Mouse (Mus musculus) embryonic facial prominence, embryonic 15.5 days (tissue): ENCODE data around the gene Klhl26. TPM values are rescaled to one million over a fixed set of nuclear protein-coding genes. Genes with fewer than 3 reads are reported as not detected.

Experiments used
- ATAC-seq: fragments of 200-750 bp; cut with Nextera tagmentation; 2 replicates; pipeline ENCODE4 v1.8.0; 2017; ENCODE audit warnings: low read depth, moderate TSS enrichment; ENCODE audit not compliant: insufficient number of reproducible peaks, low FRiP score, low TSS enrichment
- H3K27ac ChIP-seq: fragments of 300-500 bp; sonication (generic); replicated peaks from 2 replicates; pipeline ENCODE4 v1.5.1; 2015; ENCODE audit warnings: mild to moderate bottlenecking, inconsistent platforms
- H3K27me3 ChIP-seq: fragments of 300-500 bp; sonication (generic); 2 replicates; pipeline ENCODE4 v1.6.1; 2015; ENCODE audit warnings: inconsistent platforms
- H3K36me3 ChIP-seq: fragments of 300-500 bp; sonication (generic); 2 replicates; pipeline ENCODE4 v1.6.1; 2015; ENCODE audit warnings: mild to moderate bottlenecking, inconsistent platforms
- H3K4me1 ChIP-seq: fragments of 300-500 bp; sonication (generic); 2 replicates; pipeline ENCODE4 v1.6.1; 2015; ENCODE audit warnings: inconsistent platforms
- H3K4me2 ChIP-seq: fragments of 300-500 bp; sonication (generic); replicated peaks from 2 replicates; pipeline ENCODE4 v1.6.1; 2015; ENCODE audit warnings: mild to moderate bottlenecking, inconsistent platforms
- H3K4me3 ChIP-seq: fragments of 300-500 bp; sonication (generic); replicated peaks from 2 replicates; pipeline ENCODE4 v1.5.1; 2015; ENCODE audit warnings: mild to moderate bottlenecking, inconsistent platforms
- H3K9ac ChIP-seq: fragments of 300-500 bp; sonication (generic); 2 replicates; pipeline ENCODE4 v1.6.1; 2015; ENCODE audit warnings: inconsistent platforms
- H3K9me3 ChIP-seq: fragments of 300-500 bp; sonication (generic); replicated peaks from 2 replicates; pipeline ENCODE4 v1.6.1; 2016; ENCODE audit warnings: inconsistent platforms
- WGBS: fragments of 180-500 bp; shearing (Covaris S2); methylation state at CpG from one replicate; pipeline ENCODE4 v1.1.7; 2015; 5-methylcytosine and 5-hydroxymethylcytosine counted together
- polyA plus RNA-seq: library from polyadenylated mRNA; unstranded; fragments of >200 nt; fragmentation: Nextera tagmentation; extraction: Ambion mirVana; gene quantifications from 2 replicates; pipeline ENCODE4 v1.2.1, GENCODE M21; 2015

Klhl26 gene
- polyA plus RNA-seq, 1 experiment from 2014 or later = 28.1 TPM

- peak overlapping the region; percentile 56 for H3K9ac ChIP-seq
- H3K27ac ChIP-seq = peak overlapping the region; percentile 49; the same call in 1 of the 2 replicates
- no peaks in the 10 kb centered on the region for H3K36me3 ChIP-seq
- no peaks in the 10 kb centered on the region for H3K27me3 ChIP-seq
- H3K4me2 ChIP-seq = peak overlapping the region; percentile 87
- WGBS = 0% methylated on average over 7 of the region's 7 CpGs
- H3K4me3 ChIP-seq = peak overlapping the region; percentile 63
- ATAC-seq = no peak; the same call in 1 of the 2 replicates
- H3K9me3 ChIP-seq = no peaks in the 10 kb centered on the region
- H3K4me1 ChIP-seq = peaks cover 16% of the 10 kb centered on the region
These were observed 37.0 kb downstream of the Klhl26 start for GRCm38 (mm10) chr8:70439848-70440179.

- H3K4me3 ChIP-seq = peak within 1 kb of the TSS; percentile 63
- no peaks in the 10 kb centered on the region for H3K9me3 ChIP-seq
- no peaks in the 10 kb centered on the region for H3K27me3 ChIP-seq
- H3K4me2 ChIP-seq = peak within 1 kb of the TSS; percentile 87
- peak within 1 kb of the TSS; percentile 63; the same call in 1 of the 2 replicates for H3K27ac ChIP-seq
- WGBS = 1% methylated on average over 69 of the region's 70 CpGs
- H3K9ac ChIP-seq = peak within 1 kb of the TSS; percentile 56
- H3K36me3 ChIP-seq = no peaks in the 10 kb centered on the region
- peaks cover 16% of the 10 kb centered on the region for H3K4me1 ChIP-seq
- peak; percentile 97 for ATAC-seq
These were observed 37.5 kb downstream of the Klhl26 start, which contains the start of gene Crtc1 for GRCm38 (mm10) chr8:70439055-70439847. TSS of gene Crtc1 (minus strand) at chr8:70439579.

GRCm38 (mm10) chr8:70438423-70438822 is 38.3 kb downstream of the Klhl26 start:
- H3K9ac ChIP-seq = no peak overlapping the region
- no peak for ATAC-seq
- H3K4me1 ChIP-seq = peaks cover 16% of the 10 kb centered on the region
- peak overlapping the region; percentile 63 for H3K4me3 ChIP-seq
- no peaks in the 10 kb centered on the region for H3K36me3 ChIP-seq
- no peaks in the 10 kb centered on the region for H3K9me3 ChIP-seq
- peak overlapping the region; percentile 87 for H3K4me2 ChIP-seq
- H3K27me3 ChIP-seq = no peaks in the 10 kb centered on the region
- H3K27ac ChIP-seq = no peak overlapping the region
- 85% methylated on average over 2 of the region's 2 CpGs for WGBS

- Histone ChIP-seq H3K9ac (no peak overlapping the region), H3K9me3 (no peaks in the 10 kb centered on the region), H3K27ac (no peak overlapping the region), H3K36me3 (no peaks in the 10 kb centered on the region), H3K4me3 (no peak overlapping the region), H3K4me2 (no peak overlapping the region), H3K27me3 (no peaks in the 10 kb centered on the region), H3K4me1 (peaks cover 15% of the 10 kb centered on the region)
- no peak for ATAC-seq
- 88% methylated on average over 5 of the region's 5 CpGs for WGBS
These were observed 41.6 kb downstream of the Klhl26 start for GRCm38 (mm10) chr8:70435156-70435555.

GRCm38 (mm10) chr8:70432991-70433536 is 43.7 kb downstream of the Klhl26 start:
- ATAC-seq = no peak
- Histone ChIP-seq H3K27me3 (no peaks in the 10 kb centered on the region), H3K27ac (no peak overlapping the region), H3K9me3 (no peaks in the 10 kb centered on the region), H3K4me2 (no peak overlapping the region), H3K9ac (no peak overlapping the region), H3K36me3 (no peaks in the 10 kb centered on the region), H3K4me3 (no peak overlapping the region), H3K4me1 (no peaks in the 10 kb centered on the region)
- 37% methylated on average over 4 of the region's 4 CpGs for WGBS

GRCm38 (mm10) chr8:70431213-70431612 is 45.6 kb downstream of the Klhl26 start:
- Histone ChIP-seq H3K9me3 (no peaks in the 10 kb centered on the region), H3K4me3 (no peak overlapping the region), H3K36me3 (no peaks in the 10 kb centered on the region), H3K9ac (no peak overlapping the region), H3K27me3 (no peaks in the 10 kb centered on the region), H3K4me2 (no peak overlapping the region), H3K4me1 (peaks cover 7% of the 10 kb centered on the region; the same call in 1 of the 2 replicates), H3K27ac (no peak overlapping the region)
- ATAC-seq = no peak
- WGBS = 90% methylated on average over 4 of the region's 4 CpGs

GRCm38 (mm10) chr8:70426300-70426907 is 50.4 kb downstream of the Klhl26 start:
- no peaks in the 10 kb centered on the region for H3K9me3 ChIP-seq
- H3K4me3 ChIP-seq = no peak overlapping the region
- H3K4me1 ChIP-seq = peaks cover 12% of the 10 kb centered on the region; the same call in 1 of the 2 replicates
- WGBS = 83% methylated on average over 2 of the region's 2 CpGs
- H3K9ac ChIP-seq = no peak overlapping the region
- no peak overlapping the region for H3K27ac ChIP-seq
- ATAC-seq = no peak
- H3K27me3 ChIP-seq = no peaks in the 10 kb centered on the region
- H3K36me3 ChIP-seq = no peaks in the 10 kb centered on the region
- H3K4me2 ChIP-seq = no peak overlapping the region

GRCm38 (mm10) chr8:70422722-70423121 is 54.0 kb downstream of the Klhl26 start:
- no peak overlapping the region for H3K4me2 ChIP-seq
- no peaks in the 10 kb centered on the region for H3K27me3 ChIP-seq
- H3K4me1 ChIP-seq = peaks cover 49% of the 10 kb centered on the region
- 75% methylated on average over 2 of the region's 2 CpGs for WGBS
- ATAC-seq = no peak
- H3K27ac ChIP-seq = no peak overlapping the region
- no peaks in the 10 kb centered on the region for H3K36me3 ChIP-seq
- H3K9me3 ChIP-seq = no peaks in the 10 kb centered on the region
- H3K9ac ChIP-seq = no peak overlapping the region
- H3K4me3 ChIP-seq = no peak overlapping the region

GRCm38 (mm10) chr8:70421349-70422104 is 55.2 kb downstream of the Klhl26 start:
- H3K4me3 ChIP-seq = no peak overlapping the region
- no peaks in the 10 kb centered on the region for H3K9me3 ChIP-seq
- WGBS = 77% methylated on average over 18 of the region's 18 CpGs
- peaks cover 55% of the 10 kb centered on the region for H3K4me1 ChIP-seq
- no peak overlapping the region; the same call in 1 of the 2 replicates for H3K27ac ChIP-seq
- no peaks in the 10 kb centered on the region for H3K36me3 ChIP-seq
- ATAC-seq = no peak
- no peak overlapping the region for H3K4me2 ChIP-seq
- no peak overlapping the region for H3K9ac ChIP-seq
- no peaks in the 10 kb centered on the region for H3K27me3 ChIP-seq

GRCm38 (mm10) chr8:70419879-70420643 is 56.7 kb downstream of the Klhl26 start:
- Histone ChIP-seq H3K9me3 (no peaks in the 10 kb centered on the region), H3K36me3 (no peaks in the 10 kb centered on the region), H3K4me1 (peaks cover 63% of the 10 kb centered on the region), H3K4me3 (no peak overlapping the region), H3K9ac (no peak overlapping the region), H3K27ac (peak overlapping the region; percentile 40), H3K27me3 (no peaks in the 10 kb centered on the region), H3K4me2 (no peak overlapping the region)
- 79% methylated on average over 11 of the region's 11 CpGs for WGBS
- no peak for ATAC-seq
